Comparison of ENCODE assay signal across 8 mouse cellular contexts in the genomic region with DNA sequence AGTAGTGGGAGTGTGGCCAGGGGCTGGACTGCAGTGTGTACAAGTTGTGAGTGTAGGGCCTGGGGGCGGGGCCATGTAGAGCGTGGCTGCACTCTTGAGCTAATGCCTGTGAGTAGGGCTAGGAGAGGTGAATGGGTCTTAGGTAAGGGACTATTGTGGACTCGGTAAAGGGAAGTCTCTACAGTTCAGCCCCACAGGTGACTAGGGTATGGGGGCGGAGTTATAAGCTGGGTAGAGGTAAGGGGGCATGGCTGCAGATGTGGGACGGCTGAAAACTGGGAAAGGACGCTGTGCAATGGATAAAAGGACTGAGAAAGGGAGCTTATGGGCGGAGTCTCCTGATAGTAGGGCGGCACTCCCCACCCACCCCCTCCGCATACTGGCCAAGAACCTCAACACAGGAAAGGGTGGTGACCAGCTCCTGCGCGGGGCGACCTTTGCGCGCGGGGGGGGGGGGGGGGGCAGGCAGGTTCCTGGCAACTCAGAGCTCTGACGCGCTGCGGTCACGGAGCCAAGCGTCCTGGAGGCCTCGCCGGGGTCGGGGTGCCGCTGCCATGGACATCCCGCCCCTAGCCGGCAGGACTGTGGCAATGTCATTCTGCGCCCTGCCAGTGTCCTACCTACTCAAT. TPM values are rescaled to one million over a fixed set of nuclear protein-coding genes. Genes with fewer than 3 reads are reported as not detected.
DNase-seq lines count a peak whose midpoint lies in the region; TF ChIP-seq lines count a peak whose summit lies in the region.

Gene Tm6sf2 (plus strand): TSS at position 484 of the 629 bp plus-strand sequence.

- H3K79me2 ChIP-seq in MEL (ENCODE audit: control insufficient read depth, insufficient read depth, low read length, poor library complexity), result no peaks in the 10 kb centered on the region

- H3K36me3 ChIP-seq in MEL (ENCODE audit: control insufficient read depth in 1 of 2, insufficient read depth in 2 of 2, low read length in 2 of 2), result peaks cover 0 to 13% of the 10 kb centered on the region in 2 experiments
- H3K36me3 ChIP-seq in heart, embryonic 10.5 days, result peaks cover 45% of the 10 kb centered on the region
- no peaks in the 10 kb centered on the region for H3K36me3 ChIP-seq in kidney, adult 2 months (ENCODE audit: control insufficient read depth, insufficient read depth, low read length)

- TF ChIP-seq RAD21 in MEL (IDR thresholded peaks at IDR 0.05; ENCODE audit: low read depth, low read length), result no peak

- 8% methylated on average over 27 of the region's 27 CpGs for WGBS in heart, embryonic 10.5 days
- WGBS in kidney, adult 2 months, result 11% methylated on average over 27 of the region's 27 CpGs
- 7% methylated on average over 25 of the region's 27 CpGs for WGBS in lung, adult 2 months

- no peak within 1 kb of the TSS for H3K4me3 ChIP-seq in MEL (ENCODE audit: control insufficient read depth in 1 of 2, insufficient read depth in 1 of 2, low read depth in 2 of 2, low read length in 2 of 2)
- H3K4me3 ChIP-seq in heart, embryonic 10.5 days, result peak within 1 kb of the TSS; percentile 56
- H3K4me3 ChIP-seq in kidney, adult 2 months (ENCODE audit: insufficient read depth, low read depth, low read length), result peak within 1 kb of the TSS; percentile 37; the same call in 1 of the 2 replicates
- peak within 1 kb of the TSS; percentile 40 for H3K4me3 ChIP-seq in lung, adult 2 months (replicated peaks; ENCODE audit: extremely low read depth, low read depth, low read length)

- no peak for TF ChIP-seq EP300 in MEL (IDR thresholded peaks at IDR 0.05; ENCODE audit: low read depth in 1 of 2, low read length in 2 of 2)

- H3K27me3 ChIP-seq in MEL (ENCODE audit: control insufficient read depth in 1 of 2, insufficient read depth in 2 of 2, low read length in 2 of 2), result no peaks in the 10 kb centered on the region
- H3K27me3 ChIP-seq in heart, embryonic 10.5 days (ENCODE audit: insufficient read depth, poor library complexity, severe bottlenecking), result peaks cover 4% of the 10 kb centered on the region; the same call in 1 of the 2 replicates
- no peaks in the 10 kb centered on the region for H3K27me3 ChIP-seq in kidney, adult 2 months (replicated peaks; ENCODE audit: control insufficient read depth, insufficient read depth, low read length)

- H3K4me1 ChIP-seq in MEL (ENCODE audit: control insufficient read depth in 1 of 2, insufficient read depth in 2 of 2, low read length in 2 of 2), result peaks cover 4 to 20% of the 10 kb centered on the region in 2 experiments
- H3K4me1 ChIP-seq in heart, embryonic 10.5 days, result peaks cover 26% of the 10 kb centered on the region
- H3K4me1 ChIP-seq in kidney, adult 2 months (ENCODE audit: control insufficient read depth, insufficient read depth, low read length), result peaks cover 10% of the 10 kb centered on the region; the same call in 1 of the 2 replicates
- peaks cover 7% of the 10 kb centered on the region; the same call in 1 of the 2 replicates for H3K4me1 ChIP-seq in lung, adult 2 months (ENCODE audit: control insufficient read depth, insufficient read depth, low read length)

- TF ChIP-seq POLR2A in MEL (IDR thresholded peaks at IDR 0.05; ENCODE audit: control insufficient read depth in 1 of 2, insufficient read depth in 1 of 2, low read depth in 1 of 2, low read length in 2 of 2, poor library complexity in 1 of 2), result no peak
- TF ChIP-seq POLR2A in kidney, adult 2 months (IDR thresholded peaks at IDR 0.05; ENCODE audit: low read depth, low read length), result no peak
- TF ChIP-seq POLR2A in lung, adult 2 months (IDR thresholded peaks at IDR 0.05; ENCODE audit: borderline replicate concordance, extremely low read depth, low read depth, low read length), result no peak

- H3K9ac ChIP-seq in MEL (ENCODE audit: control insufficient read depth, low read depth, low read length, poor library complexity, severe bottlenecking), result no peak within 1 kb of the TSS

- TF ChIP-seq CTCF in MEL (IDR thresholded peaks at IDR 0.05 in 2 of 3, conservative IDR thresholded peaks at IDR 0.05 in 1 of 3; ENCODE audit: control insufficient read depth in 1 of 3, insufficient read depth in 1 of 3, low read depth in 2 of 3, low read length in 3 of 3, poor library complexity in 1 of 3, severe bottlenecking in 1 of 3), result no peak
- TF ChIP-seq CTCF in kidney, adult 2 months (conservative IDR thresholded peaks at IDR 0.05; ENCODE audit: insufficient read depth, insufficient read length, low read depth, low read length), result 0 out of 2 replicates have a peak, but pooled peaks have one; percentile 3
- TF ChIP-seq CTCF in lung, adult 2 months (IDR thresholded peaks at IDR 0.05; ENCODE audit: insufficient read depth, low read length), result no peak

- H3K27ac ChIP-seq in MEL (ENCODE audit: control insufficient read depth, low read depth, low read length), result peak within 1 kb of the TSS; percentile 15; the same call in 1 of the 2 replicates
- peak within 1 kb of the TSS; percentile 60; the same call in 1 of the 2 replicates for H3K27ac ChIP-seq in heart, embryonic 10.5 days
- peak within 1 kb of the TSS; percentile 22; the same call in 1 of the 2 replicates for H3K27ac ChIP-seq in kidney, adult 2 months (ENCODE audit: insufficient read depth, low read depth, low read length)

- DNase-seq in MEL (ENCODE audit: low read depth, low spot score), result peak; percentile 14
- peak; percentile 22 for DNase-seq in embryo, embryonic 10 days (ENCODE audit: low spot score)
- DNase-seq in heart, embryonic 10.5 days (ENCODE audit: low spot score), result no peak
- DNase-seq in kidney, adult 2 months, result peak; percentile 78
- peak; percentile 31 for DNase-seq in lung, adult 2 months
- peak; percentile 25 for DNase-seq in retina, embryonic 14.5 days (ENCODE audit: low spot score)
- no peak for DNase-seq in cerebellum, postnatal 36 days
- no peak for DNase-seq in left cerebral cortex, adult 11 months (ENCODE audit: low spot score)

- H3K9me3 ChIP-seq in MEL (replicated peaks; ENCODE audit: insufficient read depth, low read length), result no peaks in the 10 kb centered on the region
- no peaks in the 10 kb centered on the region for H3K9me3 ChIP-seq in heart, embryonic 10.5 days

TF ChIP-seq in MEL, 35 proteins besides CTCF, POLR2A, EP300 and RAD21:
- no peak for TF ChIP-seq MAZ (IDR thresholded peaks at IDR 0.05; ENCODE audit: low read depth, low read length)

RNA-seq across cellular contexts. Expression of gene Tm6sf2, which starts in this region (rescaled TPM):
- total RNA-seq in MEL (2012; rRNA removed), result 0.78 and 1.0 TPM in 2 replicates
- polyA plus RNA-seq in MEL (2012; ENCODE audit: insufficient read depth in 1 of 2, insufficient read length in 2 of 2, low read depth in 1 of 2, low replicate concordance in 2 of 2, missing spikeins in 1 of 2), result 1 to 10 TPM in 1 of 2 experiments, not detected in 1; 1.2 TPM
- polyA plus RNA-seq in heart, embryonic 10.5 days (2016; fragmentation: Nextera tagmentation; extraction: Ambion mirVana), result 0.94 and 1.3 TPM in 2 replicates
- polyA plus RNA-seq in kidney, adult 2 months (2012; rRNA removed), result 30.2 and 37.5 TPM in 2 replicates
- 7.2 and 7.4 TPM in 2 replicates for polyA plus RNA-seq in lung, adult 2 months (2012; rRNA removed)

Comparison
In these comparisons a context has a peak if more than half of its experiments do, and no peak if none do; other contexts are left out.
1. DNase-seq: peak in MEL (single experiment), embryo, embryonic 10 days (single experiment), kidney, adult 2 months (single experiment), lung, adult 2 months (single experiment) and retina, embryonic 14.5 days (single experiment); none in heart, embryonic 10.5 days (single experiment), cerebellum, postnatal 36 days (0 of 2) and left cerebral cortex, adult 11 months (single experiment).
2. H3K4me3 ChIP-seq: peak in heart, embryonic 10.5 days (single experiment), kidney, adult 2 months (single experiment) and lung, adult 2 months (single experiment); none in MEL (0 of 2).
3. Peak in every context shown above with its lines, with median percentiles within 50 percentile points of each other: H3K27ac ChIP-seq.